Mouse (Mus musculus): Measurements from ENCODE around the gene Snhg11.
"Not testable (repeated sequence)": the region's sequence is repeated elsewhere in the genome, so short reads cannot be mapped to it uniquely, and the experiment has no call there.

Snhg11 gene

GRCm38 (mm10) chr2:158369474-158370172 lies 5.8 kb upstream of the Snhg11 start:
- DNase-seq = no peak

GRCm38 (mm10) chr2:158370173-158370550 lies 5.3 kb upstream of the Snhg11 start:
- no peak for DNase-seq

- no peak for DNase-seq
Measured at GRCm38 (mm10) chr2:158373061-158373460, 2.4 kb upstream of the Snhg11 start.

- no peak for DNase-seq
Measured at GRCm38 (mm10) chr2:158373516-158373915, 1.9 kb upstream of the Snhg11 start.

- DNase-seq = no peak
Measured at GRCm38 (mm10) chr2:158376123-158376687, 767 bp downstream of the Snhg11 start.

- no peak for DNase-seq
Measured at GRCm38 (mm10) chr2:158376798-158377197, 1.4 kb downstream of the Snhg11 start.

GRCm38 (mm10) chr2:158377811-158378210 lies 2.4 kb downstream of the Snhg11 start:
- no peak for DNase-seq

- peak in 1 of 2 experiments; percentile 30 for DNase-seq
Measured at GRCm38 (mm10) chr2:158379354-158380078, 4.1 kb downstream of the Snhg11 start.

- no peak for DNase-seq
Measured at GRCm38 (mm10) chr2:158386072-158386471, 10.6 kb downstream of the Snhg11 start.

GRCm38 (mm10) chr2:158389421-158389820 lies 14.0 kb downstream of the Snhg11 start:
- DNase-seq = no peak

GRCm38 (mm10) chr2:158396369-158396768 lies 20.9 kb downstream of the Snhg11 start:
- DNase-seq = no peak

- DNase-seq = not testable (repeated sequence)
Measured at GRCm38 (mm10) chr2:158397140-158397539, 21.7 kb downstream of the Snhg11 start.

GRCm38 (mm10) chr2:158402915-158403314 lies 27.5 kb downstream of the Snhg11 start:
- DNase-seq = no peak

- peak in 1 of 2 experiments; percentile 3 for DNase-seq
Measured at GRCm38 (mm10) chr2:158408997-158409594, 33.7 kb downstream of the Snhg11 start.

- DNase-seq = peak; percentile 95
Measured at GRCm38 (mm10) chr2:158409595-158410021, 34.2 kb downstream of the Snhg11 start, which contains the start of gene Ralgapb. Gene Ralgapb (plus strand): TSS chr2:158409848.

GRCm38 (mm10) chr2:158410022-158411014 lies 34.9 kb downstream of the Snhg11 start:
- peak; percentile 26 to 36 for DNase-seq

GRCm38 (mm10) chr2:158413240-158413639 lies 37.8 kb downstream of the Snhg11 start:
- DNase-seq = no peak

GRCm38 (mm10) chr2:158415826-158416225 lies 40.4 kb downstream of the Snhg11 start:
- no peak for DNase-seq

GRCm38 (mm10) chr2:158418663-158419062 lies 43.2 kb downstream of the Snhg11 start:
- DNase-seq = no peak

Data from thymus, adult 18-20 months (tissue).